Mouse (Mus musculus) liver, embryonic 14.5 days (tissue): ENCODE data around the gene Dpf1. TPM values are rescaled to one million over a fixed set of nuclear protein-coding genes. Genes with fewer than 3 reads are reported as not detected.

Experiments
- ATAC-seq: fragments of 200-750 bp; cut with Nextera tagmentation; 2 replicates; pipeline ENCODE4 v1.8.0; 2017; ENCODE audit warnings: moderate number of reproducible peaks, mild to moderate bottlenecking, moderate library complexity; ENCODE audit not compliant: insufficient read depth
- DNase-seq, 3 experiments: peaks; one replicate each; pipeline ENCODE4 v3.0.0-alpha.2; 2012 to 2013; ENCODE audit warnings: low read depth in 3 of 3, low spot score in 3 of 3
- H3K27ac ChIP-seq: fragments of 300-500 bp; sonication (generic); 2 replicates; pipeline ENCODE4 v1.5.1; 2014; ENCODE audit warnings: moderate library complexity, mild to moderate bottlenecking, control low read depth, inconsistent platforms
- H3K27me3 ChIP-seq: fragments of 300-500 bp; sonication (generic); 2 replicates; pipeline ENCODE4 v1.6.1; 2014; ENCODE audit warnings: mild to moderate bottlenecking, low read length, moderate library complexity; ENCODE audit not compliant: control insufficient read depth, insufficient read depth
- H3K36me3 ChIP-seq: fragments of 300-500 bp; sonication (generic); replicated peaks from 2 replicates; pipeline ENCODE4 v1.6.1; 2014; ENCODE audit warnings: low read depth; ENCODE audit not compliant: control insufficient read depth, insufficient read depth
- H3K4me1 ChIP-seq, 2 experiments: fragments of 200-500 bp in 1 of 2; fragments of 300-500 bp in 1 of 2; sonication (generic) in 1 of 2; replicated peaks; 2 replicates each; pipeline ENCODE4 v1.6.1; 2012 to 2014; ENCODE audit warnings: antibody characterized with exemption in 1 of 2, inconsistent platforms in 1 of 2, low read length in 1 of 2; ENCODE audit not compliant: control insufficient read depth in 2 of 2, insufficient read depth in 2 of 2
- H3K4me2 ChIP-seq: fragments of 300-500 bp; sonication (generic); 2 replicates; pipeline ENCODE4 v1.6.1; 2014; ENCODE audit warnings: low read depth, mild to moderate bottlenecking, control low read depth, moderate library complexity
- H3K4me3 ChIP-seq, 2 experiments: fragments of 200-500 bp in 1 of 2; fragments of 300-500 bp in 1 of 2; sonication (generic) in 1 of 2; 2 replicates each; pipeline ENCODE4 v1.5.1; 2012 to 2014; ENCODE audit warnings: low read depth in 2 of 2, low read length in 2 of 2, mild to moderate bottlenecking in 2 of 2, control low read depth in 1 of 2, inconsistent platforms in 1 of 2, moderate library complexity in 1 of 2; ENCODE audit not compliant: insufficient read depth in 1 of 2
- H3K9ac ChIP-seq: fragments of 300-500 bp; sonication (generic); replicated peaks from 2 replicates; pipeline ENCODE4 v1.6.1; 2014; ENCODE audit warnings: mild to moderate bottlenecking, control low read depth, moderate library complexity
- H3K9me3 ChIP-seq: fragments of 300-500 bp; sonication (generic); 2 replicates; pipeline ENCODE4 v1.6.1; 2016; ENCODE audit warnings: low read length, mixed read lengths; ENCODE audit not compliant: control insufficient read depth
- CTCF ChIP-seq: IDR thresholded peaks from 2 replicates; pipeline ENCODE4 v1.5.1; 2016; ENCODE audit warnings: antibody characterized with exemption, low read depth, control low read depth
- EP300 ChIP-seq: IDR thresholded peaks from 2 replicates; pipeline ENCODE4 v1.6.1; 2016; ENCODE audit warnings: antibody characterized with exemption, low read depth
- WGBS: fragments of 180-500 bp; shearing (Covaris S2); extraction: QIAGEN DNeasy Blood & Tissue Kit; methylation state at CpG from one replicate; pipeline ENCODE4 v1.1.7; 2014; ENCODE audit not compliant: insufficient replicate concordance; 5-methylcytosine and 5-hydroxymethylcytosine counted together
- polyA plus RNA-seq, 2 experiments: library from polyadenylated mRNA; depleted of rRNA in 1 of 2; stranded (reverse) in 1 of 2; unstranded in 1 of 2; fragments of >200 nt; fragmentation: Nextera tagmentation in 1 of 2; extraction: Ambion mirVana in 1 of 2; gene quantifications; 2 replicates each; pipeline versions ENCODE4 v1.2.1 to v1.2.3; 2012 to 2014

Dpf1 gene
- polyA plus RNA-seq (2012; rRNA removed) (0.81 TPM in 2 replicates), polyA plus RNA-seq (2014; fragmentation: Nextera tagmentation; extraction: Ambion mirVana) (1.0 and 2.1 TPM in 2 replicates)

GRCm38 (mm10) chr7:29303738-29304462 is at the start of gene Dpf1:
Dpf1 (plus strand) TSS chr7:29303951.
- TF ChIP-seq CTCF (no peak), EP300 (no peak)
- H3K27me3 ChIP-seq: peaks cover 47% of the 10 kb centered on the region
- DNase-seq (peak in 1 of 3 experiments; percentile 49), ATAC-seq (peak; percentile 70)
- under 1% methylated on average over 66 of the region's 67 CpGs for WGBS
- peak within 1 kb of the TSS; percentile 15 to 42 for H3K4me3 ChIP-seq
- H3K4me1 ChIP-seq: peaks cover 7 to 10% of the 10 kb centered on the region in 2 experiments
- no peaks in the 10 kb centered on the region for H3K9me3 ChIP-seq
- no peak within 1 kb of the TSS for H3K27ac ChIP-seq
- H3K4me2 ChIP-seq: peak within 1 kb of the TSS; percentile 73
- no peaks in the 10 kb centered on the region for H3K36me3 ChIP-seq
- H3K9ac ChIP-seq: no peak within 1 kb of the TSS

DNA sequence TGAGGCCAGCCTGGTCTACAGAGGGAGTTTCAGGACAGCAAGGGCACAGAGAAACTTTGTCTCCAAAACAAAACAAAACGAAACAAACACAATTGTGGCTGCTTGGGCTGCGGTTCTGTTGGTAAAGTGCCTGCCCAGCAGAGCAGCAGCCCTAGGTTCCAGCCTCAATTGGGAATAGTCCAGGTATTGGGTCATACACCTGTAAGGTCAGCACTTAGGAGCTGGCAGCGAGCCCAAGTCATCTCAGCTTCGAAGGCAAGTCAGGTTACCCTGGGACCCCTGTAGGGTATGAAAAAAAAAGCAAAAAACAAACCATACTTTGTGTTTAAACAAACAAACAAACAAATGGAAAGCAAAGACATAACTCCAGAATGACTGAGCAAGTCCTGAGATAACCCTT is 47.9 kb upstream of the Dpf1 start:
- no peak for ATAC-seq
- Histone ChIP-seq H3K27ac (no peak overlapping the region), H3K4me3 (no peak overlapping the region), H3K27me3 (no peaks in the 10 kb centered on the region), H3K9ac (no peak overlapping the region), H3K36me3 (no peaks in the 10 kb centered on the region), H3K9me3 (no peaks in the 10 kb centered on the region), H3K4me1 (peaks cover 0 to 14% of the 10 kb centered on the region in 2 experiments; a peak in 2 of 4 replicates), H3K4me2 (no peak overlapping the region)
- no peak for DNase-seq
- TF ChIP-seq CTCF (no peak), EP300 (no peak)
- 71% methylated on average over 4 of the region's 4 CpGs for WGBS

DNA sequence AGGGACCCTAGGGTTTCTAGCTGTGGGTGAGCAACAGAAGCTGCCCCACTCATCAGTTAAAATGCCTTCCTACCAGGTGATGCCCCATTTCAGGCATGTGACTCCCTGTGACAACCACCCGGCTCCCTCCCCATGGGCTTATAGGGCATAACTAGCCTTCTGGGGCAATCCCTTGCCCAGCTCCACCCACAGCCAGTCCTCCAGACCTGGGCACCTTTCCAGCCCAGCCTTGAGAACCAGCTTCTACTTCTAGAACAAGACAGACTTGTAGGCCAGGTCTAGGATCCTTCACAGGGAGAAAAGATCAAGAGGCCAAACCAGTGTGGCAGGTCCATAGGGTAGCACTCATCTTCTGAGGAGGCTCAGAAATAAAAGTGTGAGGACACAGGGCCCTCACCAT is 46.4 kb upstream of the Dpf1 start:
- Histone ChIP-seq H3K36me3 (no peaks in the 10 kb centered on the region), H3K4me1 (peaks cover 0 to 14% of the 10 kb centered on the region in 2 experiments; a peak in 2 of 4 replicates), H3K9me3 (no peaks in the 10 kb centered on the region), H3K27ac (no peak overlapping the region), H3K4me2 (no peak overlapping the region), H3K4me3 (no peak overlapping the region), H3K27me3 (no peaks in the 10 kb centered on the region), H3K9ac (no peak overlapping the region)
- 58% methylated on average over 1 of the region's 1 CpGs for WGBS
- TF ChIP-seq EP300 (no peak), CTCF (no peak)
- DNase-seq (no peak), ATAC-seq (no peak)

DNA sequence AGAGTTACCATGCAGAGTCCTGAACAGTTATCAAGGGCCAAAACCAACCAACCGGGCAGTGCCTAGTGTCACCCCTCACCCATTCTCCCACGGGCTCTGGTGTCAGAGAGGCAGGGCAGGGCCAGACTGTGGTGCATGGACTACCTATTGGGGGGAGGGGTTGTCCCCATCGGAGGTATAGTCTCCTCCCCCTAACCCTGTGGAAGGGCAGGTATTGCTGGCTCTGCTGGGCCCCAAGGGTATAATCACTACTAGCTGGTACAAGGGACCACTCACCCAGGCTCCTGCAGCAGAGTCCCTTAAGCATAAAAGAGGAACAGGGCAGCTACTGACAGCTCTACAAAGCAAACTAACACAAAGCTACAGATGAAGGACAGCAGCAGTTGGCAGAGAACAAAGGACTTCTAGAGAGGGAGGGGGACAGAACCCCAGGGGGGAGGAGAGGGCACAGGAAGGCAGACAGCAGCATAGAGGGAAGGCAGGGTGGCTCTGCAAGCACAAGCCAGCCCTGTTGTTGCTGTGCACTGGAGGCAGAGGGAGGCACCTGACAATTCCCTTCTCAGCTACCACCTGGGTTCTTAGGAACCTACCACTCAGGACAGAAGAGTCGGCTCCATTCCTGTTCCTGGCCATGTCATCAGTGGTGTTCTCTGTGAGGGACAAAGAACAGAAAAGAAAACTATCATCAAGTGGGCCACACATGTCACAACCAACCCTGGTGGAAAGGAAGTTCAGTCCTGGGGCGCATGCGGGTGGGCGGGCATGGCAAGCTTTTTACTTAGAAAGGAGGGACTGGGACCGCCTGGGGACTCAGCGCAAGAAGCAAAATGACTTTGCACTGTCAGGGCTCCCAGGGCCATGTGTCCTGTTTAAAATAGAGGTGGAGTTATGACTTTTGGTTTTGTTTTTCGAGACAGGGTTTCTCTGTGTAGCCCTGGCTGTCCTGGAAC is 43.7 kb upstream of the Dpf1 start:
- no peak for TF ChIP-seq CTCF
- no peaks in the 10 kb centered on the region for H3K36me3 ChIP-seq
- no peak overlapping the region for H3K9ac ChIP-seq
- no peak overlapping the region for H3K4me2 ChIP-seq
- no peak overlapping the region for H3K4me3 ChIP-seq
- no peaks in the 10 kb centered on the region for H3K4me1 ChIP-seq
- 75% methylated on average over 10 of the region's 10 CpGs for WGBS
- ATAC-seq: no peak
- no peaks in the 10 kb centered on the region for H3K27me3 ChIP-seq
- no peak for DNase-seq
- no peaks in the 10 kb centered on the region for H3K9me3 ChIP-seq
- H3K27ac ChIP-seq: no peak overlapping the region

GRCm38 (mm10) chr7:29262151-29262550 is 41.6 kb upstream of the Dpf1 start:
- H3K36me3 ChIP-seq: no peaks in the 10 kb centered on the region
- ATAC-seq: no peak
- no peaks in the 10 kb centered on the region for H3K27me3 ChIP-seq
- H3K4me1 ChIP-seq: no peaks in the 10 kb centered on the region
- DNase-seq: no peak
- no peaks in the 10 kb centered on the region for H3K9me3 ChIP-seq
- H3K9ac ChIP-seq: no peak overlapping the region
- no peak overlapping the region for H3K4me3 ChIP-seq
- TF ChIP-seq CTCF (no peak), EP300 (no peak)
- no peak overlapping the region for H3K4me2 ChIP-seq
- WGBS: 67% methylated on average over 6 of the region's 6 CpGs
- H3K27ac ChIP-seq: no peak overlapping the region
